Mouse (Mus musculus): Measurements from ENCODE around the gene Entpd6.

DNA sequence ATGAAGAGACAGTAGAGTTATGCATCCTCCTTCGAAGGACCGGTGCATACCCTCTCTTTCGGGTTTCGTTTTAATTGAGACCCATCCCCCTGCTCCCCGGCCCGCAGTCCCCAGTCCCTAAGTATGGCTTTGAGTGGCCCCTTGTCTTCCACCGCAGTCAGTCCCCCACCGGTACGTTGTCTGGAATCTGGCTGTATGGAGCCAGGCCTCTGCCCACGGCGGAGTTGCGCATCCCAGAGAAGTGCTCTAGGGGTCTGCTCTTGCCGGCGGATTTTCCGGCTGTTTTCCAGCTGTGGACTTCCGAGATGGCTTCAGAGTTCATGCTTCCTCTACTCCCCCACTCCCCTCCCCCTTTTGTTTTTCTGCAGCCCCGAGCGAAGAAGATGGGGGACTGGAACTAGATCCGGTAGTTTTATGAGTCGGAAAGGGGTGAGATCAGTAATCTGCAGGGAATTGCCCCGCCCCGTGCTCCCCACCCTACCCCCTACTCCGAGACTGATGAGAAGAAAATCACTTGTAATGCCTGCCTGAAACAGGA lies 38.5 kb downstream of the Entpd6 start:
- TF ChIP-seq POLR2A (IDR thresholded peaks at IDR 0.05; ENCODE audit: control insufficient read depth, low read depth, low read length) = no peak
- no peak for TF ChIP-seq CTCF (IDR thresholded peaks at IDR 0.05; ENCODE audit: control insufficient read depth, insufficient read depth, insufficient replicate concordance, low read depth, low read length)

Measured in testis, adult 2 months (tissue).